Mouse (Mus musculus) heart, embryonic 16.5 days (tissue): ENCODE data around the gene Mier2. TPM values are rescaled to one million over a fixed set of nuclear protein-coding genes. Genes with fewer than 3 reads are reported as not detected.

ENCODE experiments used
- ATAC-seq: fragments of 200-750 bp; cut with Nextera tagmentation; replicated peaks from 2 replicates; pipeline ENCODE4 v1.8.0; 2017; ENCODE audit warnings: moderate number of reproducible peaks; ENCODE audit not compliant: insufficient read depth, low FRiP score; ENCODE audit errors: extremely low read depth
- H3K27ac ChIP-seq: fragments of 300-500 bp; sonication (generic); 2 replicates; pipeline ENCODE4 v1.5.1; 2014; ENCODE audit warnings: mild to moderate bottlenecking, low read length, control low read depth, moderate library complexity
- H3K27me3 ChIP-seq: fragments of 300-500 bp; sonication (generic); 2 replicates; pipeline ENCODE4 v1.6.1; 2014; ENCODE audit warnings: low read length, mixed read lengths; ENCODE audit not compliant: control insufficient read depth, insufficient read depth
- H3K36me3 ChIP-seq: fragments of 300-500 bp; sonication (generic); 2 replicates; pipeline ENCODE4 v1.6.1; 2014; ENCODE audit not compliant: control insufficient read depth, insufficient read depth
- H3K4me1 ChIP-seq: fragments of 300-500 bp; sonication (generic); 2 replicates; pipeline ENCODE4 v1.6.1; 2014; ENCODE audit warnings: low read length, mixed read lengths; ENCODE audit not compliant: control insufficient read depth, insufficient read depth
- H3K4me2 ChIP-seq: fragments of 300-500 bp; sonication (generic); 2 replicates; pipeline ENCODE4 v1.6.1; 2014; ENCODE audit warnings: low read depth, mild to moderate bottlenecking, control low read depth, low read length
- H3K4me3 ChIP-seq: fragments of 300-500 bp; sonication (generic); 2 replicates; pipeline ENCODE4 v1.5.1; 2014; ENCODE audit warnings: mild to moderate bottlenecking, control low read depth, low read length
- H3K9ac ChIP-seq: fragments of 300-500 bp; sonication (generic); 2 replicates; pipeline ENCODE4 v1.6.1; 2014; ENCODE audit warnings: low read length, control low read depth
- H3K9me3 ChIP-seq: fragments of 300-500 bp; sonication (generic); replicated peaks from 2 replicates; pipeline ENCODE4 v1.6.1; 2016; ENCODE audit warnings: low read length; ENCODE audit not compliant: control insufficient read depth
- WGBS: fragments of 180-500 bp; shearing (Covaris S2); extraction: QIAGEN DNeasy Blood & Tissue Kit; methylation state at CpG from one replicate; pipeline ENCODE4 v1.1.7; 2014; 5-methylcytosine and 5-hydroxymethylcytosine counted together
- polyA plus RNA-seq: library from polyadenylated mRNA; unstranded; fragments of >200 nt; fragmentation: Nextera tagmentation; extraction: Ambion mirVana; gene quantifications from 2 replicates; pipeline ENCODE4 v1.2.1, GENCODE M21; 2015

Mier2 gene
- polyA plus RNA-seq: 26.5 and 28.1 TPM in 2 replicates

DNA sequence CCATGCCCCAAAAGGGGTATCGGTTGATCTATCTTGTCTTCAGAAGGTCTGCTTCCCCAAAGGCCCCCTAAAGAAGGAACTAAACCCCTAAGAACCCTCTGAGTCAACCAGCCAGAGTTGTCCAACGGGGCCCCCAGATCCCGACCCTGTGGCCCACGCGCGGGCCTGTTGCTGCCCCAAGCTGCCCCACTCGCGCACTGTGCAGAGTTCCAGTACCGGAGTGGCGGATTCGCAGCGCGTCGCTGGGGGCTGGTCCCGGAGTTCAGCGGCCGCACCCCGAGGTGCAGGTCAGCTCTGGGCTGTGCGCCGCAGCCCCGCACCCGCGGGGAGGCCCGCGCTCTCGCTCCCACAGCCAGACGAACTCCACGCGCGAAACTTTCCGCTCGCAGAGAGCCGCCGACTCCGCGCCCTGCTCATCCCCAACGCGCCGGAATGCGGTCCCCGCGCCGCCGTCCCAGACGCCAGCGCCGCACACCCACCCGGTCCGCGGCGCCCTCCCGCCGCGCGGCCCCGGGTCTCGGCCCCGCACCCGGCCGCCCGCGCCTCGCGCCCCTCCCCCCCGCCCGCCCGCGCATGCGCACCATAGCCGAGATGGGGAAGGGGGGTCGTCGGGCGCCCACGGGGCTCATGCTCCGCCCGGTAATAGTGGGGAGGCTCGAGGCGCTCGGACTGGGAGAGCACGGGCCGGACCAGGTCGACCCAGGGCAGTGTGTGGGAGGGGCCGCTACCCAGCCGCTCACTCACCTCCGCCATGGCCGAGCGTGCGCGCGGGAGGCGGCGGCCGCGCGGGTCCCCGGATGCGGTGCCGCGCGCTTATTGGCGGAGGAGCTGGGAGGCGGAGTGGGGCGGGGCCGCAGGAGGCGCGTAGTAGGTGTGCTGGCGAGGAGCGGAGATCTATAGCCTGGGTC, at the start of gene Mier2:
Gene Mier2, minus strand, starts transcription at position 870 of the 908 bp plus-strand sequence.
- H3K4me1 ChIP-seq: peaks cover 7% of the 10 kb centered on the region
- H3K9me3 ChIP-seq: no peaks in the 10 kb centered on the region
- no peaks in the 10 kb centered on the region for H3K27me3 ChIP-seq
- H3K9ac ChIP-seq: peak within 1 kb of the TSS; percentile 94
- peak within 1 kb of the TSS; percentile 35; the same call in 1 of the 2 replicates for H3K27ac ChIP-seq
- peaks cover 5% of the 10 kb centered on the region; the same call in 1 of the 2 replicates for H3K36me3 ChIP-seq
- peak within 1 kb of the TSS; percentile 92 for H3K4me3 ChIP-seq
- ATAC-seq: peak; percentile 76
- 2% methylated on average over 87 of the region's 108 CpGs for WGBS
- peak within 1 kb of the TSS; percentile 87 for H3K4me2 ChIP-seq

DNA sequence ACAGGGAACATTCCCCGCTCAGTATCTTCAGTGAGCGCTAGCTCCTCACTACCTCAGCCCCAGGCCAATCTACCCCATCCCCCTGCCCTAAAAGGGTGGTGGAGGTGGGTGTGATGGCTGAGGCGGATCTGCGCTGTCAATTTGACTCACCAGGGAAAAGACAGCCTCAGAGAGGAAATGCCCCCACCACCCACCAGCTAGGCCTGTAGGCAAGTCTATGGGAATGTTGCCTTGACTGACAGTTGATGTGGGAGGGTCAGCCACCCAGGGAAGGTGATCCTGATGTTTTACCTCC, 42.9 kb upstream of the Mier2 start:
- Histone ChIP-seq H3K9ac (no peak overlapping the region), H3K36me3 (no peaks in the 10 kb centered on the region), H3K4me1 (no peaks in the 10 kb centered on the region), H3K27ac (no peak overlapping the region), H3K27me3 (peaks cover 19% of the 10 kb centered on the region), H3K9me3 (no peaks in the 10 kb centered on the region), H3K4me2 (no peak overlapping the region), H3K4me3 (no peak overlapping the region)
- WGBS: 61% methylated on average over 4 of the region's 4 CpGs
- no peak for ATAC-seq

DNA sequence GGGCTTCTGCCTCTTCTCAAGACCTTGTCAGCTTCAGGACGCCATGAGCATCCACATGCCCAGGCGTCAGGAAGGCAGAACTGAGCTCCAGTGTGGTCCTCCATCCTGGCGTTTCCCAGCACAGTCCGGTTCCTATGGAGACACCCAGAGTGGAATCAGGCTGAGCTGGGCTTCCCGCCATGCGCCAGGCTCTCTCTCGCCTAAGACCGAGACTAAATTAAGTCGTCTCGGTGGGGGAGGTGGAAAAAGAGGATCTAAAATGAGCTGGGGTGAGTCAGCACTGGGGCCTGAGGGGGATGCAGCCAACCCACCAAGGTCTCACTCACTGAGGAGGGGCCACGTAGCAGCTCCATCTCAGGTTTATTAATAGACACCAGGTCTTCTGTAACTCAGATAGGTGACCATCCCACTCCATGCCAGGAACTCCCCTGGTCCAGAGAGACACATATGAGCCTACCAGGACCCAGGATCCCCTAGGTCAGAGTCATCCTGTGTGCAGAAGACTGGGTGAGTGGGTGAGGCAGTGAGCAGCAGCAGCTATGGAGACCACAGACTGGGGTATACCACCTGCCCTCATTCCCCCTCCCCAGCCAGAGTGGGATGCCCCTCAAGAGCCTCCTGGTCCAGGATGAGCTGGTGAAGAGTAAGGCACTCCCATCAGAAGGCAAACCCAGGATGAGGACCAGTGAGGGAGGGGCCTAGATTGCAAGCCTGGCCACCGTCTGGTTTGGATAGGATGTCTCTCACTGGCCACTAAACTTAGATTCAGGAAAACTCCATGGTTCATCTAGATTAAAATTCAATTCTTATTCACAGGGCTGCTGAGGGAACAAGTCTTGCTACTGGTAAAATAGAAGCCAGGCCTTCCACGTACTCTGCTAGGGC, 42.3 kb upstream of the Mier2 start:
- H3K4me1 ChIP-seq: no peaks in the 10 kb centered on the region
- H3K27ac ChIP-seq: no peak overlapping the region
- no peak overlapping the region for H3K4me2 ChIP-seq
- WGBS: 25% methylated on average over 13 of the region's 13 CpGs
- peaks cover 19% of the 10 kb centered on the region for H3K27me3 ChIP-seq
- no peak for ATAC-seq
- H3K4me3 ChIP-seq: no peak overlapping the region
- no peaks in the 10 kb centered on the region for H3K36me3 ChIP-seq
- no peak overlapping the region for H3K9ac ChIP-seq
- no peaks in the 10 kb centered on the region for H3K9me3 ChIP-seq

DNA sequence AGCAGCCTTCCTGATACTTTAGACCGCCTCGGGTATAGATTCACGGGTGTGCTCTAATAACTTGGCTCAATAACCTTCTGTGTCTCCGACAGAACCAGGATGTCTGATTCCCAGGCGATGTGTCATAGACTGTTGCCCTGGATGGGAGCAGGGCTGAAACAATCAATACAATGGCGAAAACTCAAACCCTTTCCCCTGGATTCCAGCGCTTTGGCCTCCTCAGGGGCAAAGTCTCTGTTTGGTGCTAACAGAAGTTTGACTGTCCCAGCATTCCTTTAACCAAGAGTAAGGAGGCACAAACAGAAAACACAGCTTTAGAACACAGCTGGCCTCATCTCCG, 40.6 kb upstream of the Mier2 start:
- Histone ChIP-seq H3K27ac (no peak overlapping the region), H3K9me3 (no peaks in the 10 kb centered on the region), H3K9ac (no peak overlapping the region), H3K4me1 (no peaks in the 10 kb centered on the region), H3K4me2 (no peak overlapping the region), H3K4me3 (no peak overlapping the region), H3K36me3 (no peaks in the 10 kb centered on the region), H3K27me3 (peaks cover 19% of the 10 kb centered on the region)
- WGBS: 61% methylated on average over 8 of the region's 8 CpGs
- no peak for ATAC-seq

DNA sequence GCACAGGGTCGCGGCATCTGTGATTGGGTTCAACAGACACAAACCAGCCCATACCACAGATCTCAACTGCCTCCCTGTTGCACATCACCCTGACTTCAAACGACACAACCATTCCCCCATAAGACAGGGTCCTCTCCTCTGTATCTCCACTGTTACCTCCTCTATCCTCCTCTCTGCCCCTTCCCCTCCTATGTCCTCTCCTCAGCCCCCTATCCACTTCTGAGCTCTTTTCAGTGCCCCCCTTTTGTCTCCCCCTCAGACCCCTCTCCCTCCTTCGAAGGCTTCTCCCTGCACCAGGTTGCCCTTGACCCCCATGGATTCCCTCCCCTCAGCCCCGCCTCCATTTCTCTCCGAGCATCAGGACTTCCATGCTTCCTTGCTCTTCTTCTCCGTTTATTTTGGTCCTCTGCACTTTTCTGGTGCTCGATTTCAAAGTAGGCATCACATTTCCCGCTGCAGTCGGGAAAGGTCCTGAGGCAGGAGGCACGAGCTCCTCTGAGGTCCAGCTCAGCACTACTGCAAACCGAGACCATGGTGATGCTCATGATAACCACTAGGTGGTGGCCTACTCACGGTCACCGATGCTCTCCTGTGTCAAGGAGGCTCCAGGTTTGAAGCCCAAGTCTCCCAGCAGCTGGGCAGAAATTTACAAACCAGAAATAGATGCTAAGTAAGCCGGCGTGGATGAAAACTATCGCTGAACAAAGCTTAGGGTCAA, 40.0 kb upstream of the Mier2 start:
- 14% methylated on average over 17 of the region's 17 CpGs for WGBS
- Histone ChIP-seq H3K27ac (no peak overlapping the region), H3K36me3 (no peaks in the 10 kb centered on the region), H3K27me3 (peaks cover 19% of the 10 kb centered on the region), H3K9ac (no peak overlapping the region), H3K4me1 (no peaks in the 10 kb centered on the region), H3K4me3 (no peak overlapping the region), H3K9me3 (no peaks in the 10 kb centered on the region), H3K4me2 (no peak overlapping the region)
- ATAC-seq: peak; percentile 76; the same call in 1 of the 2 replicates

DNA sequence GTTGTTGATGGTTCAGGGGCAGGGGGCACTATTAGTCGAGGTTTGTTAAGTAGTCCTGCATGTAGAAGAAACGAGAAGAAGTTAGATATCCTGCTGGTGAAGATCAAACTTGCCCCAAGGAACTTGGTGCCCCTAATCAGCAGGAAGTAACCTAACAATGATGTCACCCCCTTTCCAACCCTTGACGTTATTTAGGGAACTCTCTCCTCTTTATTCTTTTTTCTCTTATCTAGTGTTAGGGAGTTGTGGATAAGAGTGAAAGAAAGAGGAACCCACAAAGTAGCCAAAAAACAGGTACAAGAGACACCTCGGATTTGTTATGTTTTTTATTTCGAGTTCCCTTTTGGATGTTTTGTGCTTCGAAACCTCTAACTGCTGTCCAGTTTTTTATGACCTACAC, 39.1 kb upstream of the Mier2 start:
- Histone ChIP-seq H3K4me1 (no peaks in the 10 kb centered on the region), H3K27me3 (peaks cover 19% of the 10 kb centered on the region), H3K4me3 (no peak overlapping the region), H3K27ac (no peak overlapping the region), H3K4me2 (no peak overlapping the region), H3K36me3 (no peaks in the 10 kb centered on the region), H3K9me3 (no peaks in the 10 kb centered on the region), H3K9ac (no peak overlapping the region)
- 42% methylated on average over 6 of the region's 6 CpGs for WGBS
- ATAC-seq: no peak

DNA sequence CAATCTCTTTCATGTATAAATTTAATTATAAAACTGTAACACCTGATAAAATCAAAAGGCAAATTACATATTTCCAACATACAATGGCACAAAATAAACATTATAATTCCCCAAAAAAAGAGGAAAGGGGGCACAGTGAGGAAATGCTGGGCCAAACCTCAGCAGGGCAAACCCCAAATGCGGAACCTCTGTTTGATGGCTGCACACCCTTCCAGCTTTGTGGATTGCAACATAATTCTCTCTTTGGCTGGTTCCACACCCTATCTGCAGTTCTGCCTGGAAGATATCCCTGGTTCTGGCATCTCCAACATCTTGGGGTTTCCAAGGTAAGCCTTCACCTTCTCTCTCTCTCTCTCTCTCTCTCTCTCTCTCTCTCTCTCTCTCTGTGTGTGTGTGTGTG, 35.7 kb upstream of the Mier2 start:
- no peaks in the 10 kb centered on the region for H3K4me1 ChIP-seq
- H3K9me3 ChIP-seq: no peaks in the 10 kb centered on the region
- H3K4me2 ChIP-seq: no peak overlapping the region
- H3K4me3 ChIP-seq: no peak overlapping the region
- H3K9ac ChIP-seq: no peak overlapping the region
- no peaks in the 10 kb centered on the region for H3K36me3 ChIP-seq
- H3K27me3 ChIP-seq: peaks cover 9% of the 10 kb centered on the region
- H3K27ac ChIP-seq: no peak overlapping the region
- 90% methylated on average over 1 of the region's 1 CpGs for WGBS
- no peak for ATAC-seq

DNA sequence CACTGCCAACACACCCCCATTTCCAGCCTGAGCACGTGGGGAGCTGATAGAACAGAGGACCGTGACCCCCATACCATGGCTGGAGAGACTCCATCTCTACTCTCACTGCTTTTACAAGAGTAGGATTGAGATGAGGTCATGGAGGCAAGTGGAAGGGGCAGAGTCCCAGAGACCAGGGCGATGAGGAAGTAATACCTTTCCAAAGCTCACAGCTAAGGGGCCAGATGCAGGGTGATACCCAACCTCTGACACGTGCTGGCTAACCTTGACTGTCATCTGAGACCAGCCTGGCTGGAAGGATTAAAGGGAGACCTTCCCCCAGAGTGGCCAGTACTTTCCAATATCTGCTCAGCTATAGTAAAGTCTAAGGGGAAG, 32.7 kb upstream of the Mier2 start:
- Histone ChIP-seq H3K27me3 (no peaks in the 10 kb centered on the region), H3K9me3 (no peaks in the 10 kb centered on the region), H3K4me3 (no peak overlapping the region), H3K9ac (no peak overlapping the region), H3K4me2 (no peak overlapping the region), H3K27ac (no peak overlapping the region), H3K4me1 (no peaks in the 10 kb centered on the region), H3K36me3 (no peaks in the 10 kb centered on the region)
- WGBS: 52% methylated on average over 4 of the region's 4 CpGs
- ATAC-seq: no peak
